Mouse (Mus musculus) brain, embryonic 14.5 days (tissue): ENCODE measurements around the gene Jchain. TPM values are rescaled to one million over a fixed set of nuclear protein-coding genes. Genes with fewer than 3 reads are reported as not detected.
A peak's percentile ranks its signal among the peaks of the same experiment; 100 is the strongest.

ENCODE experiments used
- DNase-seq: peaks from one replicate; pipeline ENCODE4 v3.0.0-alpha.2; 2011; ENCODE audit warnings: low read depth
- CTCF ChIP-seq: fragments of 200-500 bp; IDR thresholded peaks from 2 replicates; pipeline ENCODE4 v1.5.1; 2012; ENCODE audit warnings: inconsistent platforms, mild to moderate bottlenecking, moderate library complexity, borderline replicate concordance; ENCODE audit not compliant: insufficient read depth, insufficient read length; ENCODE audit errors: extremely low read depth
- POLR2A ChIP-seq: fragments of 200-500 bp; IDR thresholded peaks from 2 replicates; pipeline ENCODE4 v1.6.1; 2012; ENCODE audit warnings: mild to moderate bottlenecking, inconsistent platforms, borderline replicate concordance; ENCODE audit not compliant: poor library complexity, insufficient read depth, insufficient read length, severe bottlenecking; ENCODE audit errors: extremely low read depth
- polyA plus RNA-seq: library from polyadenylated mRNA; depleted of rRNA; stranded (reverse); fragments of >200 nt; gene quantifications from 2 replicates; pipeline ENCODE4 v1.2.3, GENCODE M21; 2012; rRNA removed

Jchain gene
- polyA plus RNA-seq, 1 experiment: 0.96 TPM

DNA sequence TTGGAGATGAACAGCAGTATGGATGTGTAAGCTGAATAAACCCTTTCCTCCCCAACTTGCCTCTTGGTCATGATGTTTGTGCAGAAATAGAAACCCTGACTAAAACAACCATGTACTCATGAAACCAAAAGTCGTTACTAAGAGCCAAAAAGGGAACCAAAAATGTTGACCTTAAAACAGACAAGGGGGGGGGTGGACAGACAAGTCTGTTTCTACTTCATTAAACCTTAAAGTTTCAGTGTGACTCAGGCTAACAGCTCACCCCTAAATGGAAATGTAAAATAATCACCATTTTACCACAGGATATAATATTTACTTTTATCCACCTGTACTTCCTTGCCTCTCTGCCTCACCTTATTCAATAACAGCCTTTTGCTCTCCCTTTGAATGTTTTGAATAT, 19.1 kb downstream of the Jchain start:
- DNase-seq: no peak
- TF ChIP-seq CTCF: no peak
- TF ChIP-seq POLR2A: no peak

DNA sequence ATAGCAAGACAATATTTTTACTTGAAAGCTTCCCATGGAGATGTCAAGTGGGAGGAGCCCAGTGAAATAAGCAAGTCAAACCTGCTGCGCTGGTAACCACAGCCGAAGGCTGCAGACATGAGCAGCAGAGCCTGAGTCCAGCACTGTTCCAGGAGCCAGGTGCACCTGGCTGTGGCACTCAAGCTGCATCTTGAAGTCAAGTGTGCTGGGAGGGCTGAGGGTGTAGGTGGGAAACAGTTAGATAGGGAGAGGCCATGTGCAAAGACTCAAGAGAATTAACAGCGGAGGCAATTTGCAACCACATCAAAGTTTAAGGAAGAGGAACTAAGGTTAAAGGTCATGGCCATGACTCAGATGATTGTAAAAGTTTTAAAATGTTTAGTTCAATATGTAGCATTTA, 27.9 kb downstream of the Jchain start:
- no peak for TF ChIP-seq CTCF
- no peak for TF ChIP-seq POLR2A
- no peak for DNase-seq

DNA sequence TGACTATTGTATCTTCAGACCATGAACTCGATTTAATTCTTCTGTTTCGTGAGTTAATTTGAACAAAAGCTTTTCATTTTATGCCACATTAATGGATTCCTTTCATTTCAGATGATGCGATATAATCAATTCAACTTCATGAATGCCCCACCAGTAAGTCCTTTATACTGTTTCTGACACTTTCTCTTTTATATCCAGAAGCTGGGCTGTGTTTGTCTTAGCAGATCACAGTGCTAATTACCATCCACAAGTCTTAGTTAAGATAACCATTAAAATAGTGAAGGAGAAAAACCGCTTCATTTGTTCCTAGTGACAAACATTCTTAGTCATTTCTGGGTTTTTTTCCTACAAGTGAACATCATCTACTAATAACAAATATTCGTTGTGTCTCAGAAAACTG, 36.6 kb downstream of the Jchain start:
- no peak for TF ChIP-seq CTCF
- no peak for TF ChIP-seq POLR2A
- peak; percentile 35 for DNase-seq

DNA sequence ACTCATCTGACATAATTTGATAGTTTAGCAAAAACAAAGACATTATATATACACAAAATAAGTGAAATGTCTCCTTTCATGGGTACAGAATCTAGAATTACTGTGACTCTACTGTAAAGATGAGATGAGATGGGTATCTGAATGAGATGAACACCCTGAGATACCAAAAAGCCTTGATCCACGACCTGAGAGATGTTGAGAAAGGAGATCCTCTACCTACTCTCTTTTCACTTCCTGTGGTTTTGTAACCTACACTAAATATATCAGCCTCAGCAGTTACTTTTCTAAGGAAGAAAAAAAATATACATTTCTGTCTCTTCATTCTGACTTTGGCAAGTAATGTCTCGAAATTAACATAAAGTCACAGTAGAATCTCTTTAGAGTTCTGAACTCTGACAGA, 38.7 kb downstream of the Jchain start:
- TF ChIP-seq POLR2A (no peak), CTCF (no peak)
- DNase-seq: no peak

DNA sequence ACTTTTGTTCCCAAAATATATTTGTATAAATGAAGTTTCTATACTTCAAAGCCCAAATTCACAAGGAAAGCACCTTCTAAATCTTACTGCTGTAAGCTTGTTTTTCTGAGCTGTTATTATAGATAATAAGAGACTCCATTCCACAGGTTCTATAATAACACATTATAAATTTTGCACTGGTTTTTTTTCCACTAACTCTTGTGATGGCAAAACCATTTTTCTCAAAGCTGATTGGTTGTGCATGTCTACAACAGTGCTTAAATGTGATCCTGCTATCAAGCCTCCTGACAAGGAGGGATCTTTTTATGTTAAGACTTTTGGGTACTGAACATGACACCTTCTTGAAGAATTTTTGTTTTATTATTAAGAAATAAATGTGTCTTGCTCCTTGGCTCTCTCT, 40.0 kb downstream of the Jchain start, which contains the start of gene Enam:
Enam (plus strand) TSS at position 301 of the 400 bp plus-strand sequence.
- DNase-seq: no peak
- TF ChIP-seq CTCF (no peak), POLR2A (no peak)

Other genes starting within 250 kb of the Jchain start
- gene Prol1, start 210.6 kb downstream of the Jchain start, polyA plus RNA-seq: not detected in 2 replicates
- not detected in 2 replicates for gene Amtn, start 151.8 kb downstream of the Jchain start, polyA plus RNA-seq
- gene Ambn, start 71.9 kb downstream of the Jchain start, polyA plus RNA-seq: 0.41 TPM in 1 of 2 replicates, not detected in the other
- gene Enam, start 39.9 kb downstream of the Jchain start, polyA plus RNA-seq: not detected in 2 replicates
- gene Utp3, start 26.6 kb upstream of the Jchain start, polyA plus RNA-seq: 24.4 and 31.7 TPM in 2 replicates
- gene Rufy3, start 37.1 kb upstream of the Jchain start, polyA plus RNA-seq: 121 and 180 TPM in 2 replicates
- 64.1 and 67.5 TPM in 2 replicates for gene Grsf1, start 148.3 kb upstream of the Jchain start, polyA plus RNA-seq
- 14.1 and 16.6 TPM in 2 replicates for gene Mob1b, start 193.0 kb upstream of the Jchain start, polyA plus RNA-seq
- gene Dck, start 237.1 kb upstream of the Jchain start, polyA plus RNA-seq: 41.3 and 51.2 TPM in 2 replicates